Mouse (Mus musculus) bone marrow, adult 2 months (tissue): ENCODE data around the gene Ppp4r2.

Experiments
- CTCF ChIP-seq: fragments of 200-500 bp; IDR thresholded peaks from 2 replicates; pipeline ENCODE4 v1.5.1; 2011; ENCODE audit warnings: low read length, control low read depth; ENCODE audit not compliant: control insufficient read depth, insufficient read depth
- POLR2A ChIP-seq: fragments of 200-500 bp; IDR thresholded peaks from 2 replicates; pipeline ENCODE4 v1.6.1; 2011; ENCODE audit warnings: low read depth, mild to moderate bottlenecking, control low read depth, low read length, borderline replicate concordance; ENCODE audit not compliant: control insufficient read depth

- no peak; the same call in 1 of the 2 replicates for TF ChIP-seq CTCF
- TF ChIP-seq POLR2A: no peak
Measured at GRCm38 (mm10) chr6:100883233-100883632, 49.8 kb downstream of the Ppp4r2 start.
